Mouse (Mus musculus) heart, postnatal 25 days (tissue): ENCODE data around the gene Tmigd3. TPM values are rescaled to one million over a fixed set of nuclear protein-coding genes. Genes with fewer than 3 reads are reported as not detected.
A peak's percentile ranks its signal among the peaks of the same experiment; 100 is the strongest.
"Not testable (repeated sequence)": the region's sequence is repeated elsewhere in the genome, so short reads cannot be mapped to it uniquely, and the experiment has no call there.

Experiments used
- DNase-seq: peaks from one replicate; pipeline ENCODE4 v3.0.0; 2022; ENCODE audit warnings: low spot score
- intact Hi-C: fragments of 180-260 bp; cut with DNase I; formaldehyde crosslinking; loops from one replicate; pipeline ENCODE4 v1.15.1; 2025
- total RNA-seq, 2 experiments: library from RNA; stranded (reverse); gene quantifications; 2 replicates each; pipeline ENCODE4 v1.2.3; 2021

Gene Tmigd3
- total RNA-seq, 2 experiments from 2014 or later, result not detected

GRCm38 (mm10) chr3:105898325-105898724 lies 27.6 kb downstream of the Tmigd3 start:
- peak; percentile 31 for DNase-seq
- intact Hi-C loops, result loop anchor here (2.0 to 5.0 kb wide), 2 partner anchors 172 to 211 kb away; partner anchors contain the start of gene Ddx20

GRCm38 (mm10) chr3:105898861-105899260 lies 28.2 kb downstream of the Tmigd3 start:
- DNase-seq, result no peak
- intact Hi-C loops, result loop anchor here (2.0 to 5.0 kb wide), 2 partner anchors 172 to 212 kb away; partner anchors contain the start of gene Ddx20

- intact Hi-C loops, result loop anchor here (1.0 to 5.0 kb wide), 3 partner anchors 173 to 225 kb away; partner anchors contain the start of gene Ddx20
- peak; percentile 60 for DNase-seq
These were observed 28.9 kb downstream of the Tmigd3 start for GRCm38 (mm10) chr3:105899394-105900147.

- no peak for DNase-seq
- intact Hi-C loops, result loop anchor here (1.0 kb wide), 1 partner anchor 226 kb away; no protein-coding TSS in a partner anchor
These were observed 29.6 kb downstream of the Tmigd3 start for GRCm38 (mm10) chr3:105900266-105900665.

- intact Hi-C loops, result loop anchor here (1.0 kb wide), 1 partner anchor 226 kb away; no protein-coding TSS in a partner anchor
- no peak for DNase-seq
These were observed 30.0 kb downstream of the Tmigd3 start for GRCm38 (mm10) chr3:105900716-105901115.

GRCm38 (mm10) chr3:105901468-105901867 lies 30.8 kb downstream of the Tmigd3 start:
- intact Hi-C loops, result no loop called here
- no peak for DNase-seq

- no peak for DNase-seq
- intact Hi-C loops, result no loop called here
These were observed 33.5 kb downstream of the Tmigd3 start for GRCm38 (mm10) chr3:105904213-105904612.

GRCm38 (mm10) chr3:105904721-105905120 lies 34.0 kb downstream of the Tmigd3 start:
- intact Hi-C loops, result no loop called here
- no peak for DNase-seq

GRCm38 (mm10) chr3:105907956-105908655 lies 37.4 kb downstream of the Tmigd3 start:
- no peak for DNase-seq
- intact Hi-C loops, result no loop called here

- intact Hi-C loops, result no loop called here
- DNase-seq, result no peak
These were observed 38.3 kb downstream of the Tmigd3 start for GRCm38 (mm10) chr3:105908976-105909375.

- intact Hi-C loops, result no loop called here
- DNase-seq, result no peak
These were observed 40.0 kb downstream of the Tmigd3 start for GRCm38 (mm10) chr3:105910519-105911190.

GRCm38 (mm10) chr3:105912097-105912880 lies 41.6 kb downstream of the Tmigd3 start:
- DNase-seq, result no peak
- intact Hi-C loops, result no loop called here

GRCm38 (mm10) chr3:105913839-105914681 lies 43.4 kb downstream of the Tmigd3 start:
- intact Hi-C loops, result no loop called here

GRCm38 (mm10) chr3:105915281-105915680 lies 44.6 kb downstream of the Tmigd3 start:
- intact Hi-C loops, result no loop called here

More at GRCm38 (mm10) chr3:105913839-105914681, 43.4 kb downstream of the Tmigd3 start:
- no peak for DNase-seq

GRCm38 (mm10) chr3:105916455-105916854 lies 45.8 kb downstream of the Tmigd3 start:
- intact Hi-C loops, result not testable (repeated sequence)

More at GRCm38 (mm10) chr3:105915281-105915680, 44.6 kb downstream of the Tmigd3 start:
- DNase-seq, result no peak

GRCm38 (mm10) chr3:105917656-105918354 lies 47.1 kb downstream of the Tmigd3 start:
- no peak for DNase-seq
- intact Hi-C loops, result no loop called here

More at GRCm38 (mm10) chr3:105916455-105916854, 45.8 kb downstream of the Tmigd3 start:
- not testable (repeated sequence) for DNase-seq

- intact Hi-C loops, result no loop called here
- DNase-seq, result no peak
These were observed 47.6 kb downstream of the Tmigd3 start for GRCm38 (mm10) chr3:105918355-105918745.

GRCm38 (mm10) chr3:105920743-105921142 lies 50.0 kb downstream of the Tmigd3 start:
- intact Hi-C loops, DNase-seq: not testable (repeated sequence)
